In the genomic region with DNA sequence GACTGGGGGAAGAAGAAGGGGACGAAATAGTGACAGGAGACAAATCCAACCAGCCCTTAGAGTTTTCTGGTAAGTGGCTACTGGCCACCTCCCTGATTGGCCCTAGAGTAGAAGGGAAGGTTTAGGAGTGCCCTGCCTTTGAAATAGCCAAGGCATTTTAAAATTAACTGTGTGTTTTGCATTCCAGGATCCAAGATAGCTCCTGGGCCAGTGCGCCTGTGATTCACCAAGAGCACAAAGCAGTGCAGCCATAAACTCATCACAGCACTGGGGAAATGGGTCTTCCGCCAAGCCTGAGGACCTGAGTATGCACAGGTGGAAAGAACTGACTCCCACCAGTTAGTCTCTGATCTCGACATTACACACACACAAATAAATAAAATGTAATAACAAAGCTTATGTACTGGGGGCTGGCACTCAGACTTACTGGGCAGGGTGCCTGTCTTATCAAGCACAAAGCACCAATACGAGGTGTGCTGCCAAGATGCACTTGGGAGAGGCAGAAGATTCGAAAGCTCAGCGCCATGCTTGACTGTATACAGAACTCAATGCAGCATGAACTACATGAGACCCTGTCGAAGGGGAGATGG, we compare ENCODE assay signal across 26 mouse cellular contexts. TPM values are rescaled to one million over a fixed set of nuclear protein-coding genes. Genes with fewer than 3 reads are reported as not detected.
DNase-seq lines count a peak whose midpoint lies in the region; ATAC-seq and TF ChIP-seq lines count a peak whose summit lies in the region.
"Had no signal": no experiment of that assay in that cellular context is flagged by ENCODE, and none has a peak within 500 bp of the region (broad histone marks: within the 10 kb centered on the region; RNA-seq: fewer than 3 reads in every experiment).

No protein-coding gene starts in this region.

- ATAC-seq in midbrain, embryonic 11.5 days (ENCODE audit: low FRiP score) = no peak
- no peak for ATAC-seq in midbrain, embryonic 16.5 days
- ATAC-seq in inflammation-experienced regulatory T-cells, adult 6 months = no peak
- ATAC-seq: CD4-positive, CD25-positive, alpha-beta regulatory T cell, adult 4 months; forebrain, postnatal 0 days; liver, postnatal 0 days had no signal

- no peak for TF ChIP-seq CTCF in cerebellum, adult 2 months (IDR thresholded peaks at IDR 0.05; ENCODE audit: borderline replicate concordance, insufficient read depth, low read depth, low read length)

- intact Hi-C loops in heart, postnatal 25 days (cut with DNase I) = no loop called here

- DNase-seq in cerebellum, postnatal 25 days = peak; percentile 11 to 12
- DNase-seq in cerebellum, adult 2 months = no peak
- peak; percentile 56 for DNase-seq in midbrain, embryonic 11.5 days (ENCODE audit: low spot score, missing footprints)
- peak; percentile 57 for DNase-seq in heart, adult 8-10 months (ENCODE audit: low spot score)
- DNase-seq in heart, postnatal 25 days (ENCODE audit: low spot score) = peak; percentile 5
- no peak for DNase-seq in gastrocnemius, adult 18-20 months (ENCODE audit: low spot score)
- DNase-seq: cerebellum, adult 11 months; forebrain, postnatal 0 days; gastrocnemius, adult 2 months; kidney, adult 11 months; kidney, postnatal 25 days; layer of hippocampus, adult 9-11 months; liver; liver, postnatal 0 days; lung, postnatal 14 days; retina, postnatal 1 day; thymus, postnatal 36 days had no signal

- no peaks in the 10 kb centered on the region for H3K4me1 ChIP-seq in cerebellum, adult 2 months (ENCODE audit: control insufficient read depth, insufficient read depth, low read length)
- no peaks in the 10 kb centered on the region for H3K4me1 ChIP-seq in midbrain, embryonic 11.5 days (ENCODE audit: control insufficient read depth, insufficient read depth, low read length)
- no peaks in the 10 kb centered on the region for H3K4me1 ChIP-seq in midbrain, embryonic 16.5 days (ENCODE audit: control insufficient read depth, insufficient read depth, low read length)
- H3K4me1 ChIP-seq: embryonic facial prominence, embryonic 12.5 days; hindbrain, embryonic 15.5 days; neural tube, embryonic 13.5 days had no signal

- WGBS in cerebellum, adult 2 months = 45% methylated on average over 8 of the region's 8 CpGs
- WGBS in midbrain, embryonic 11.5 days = 92% methylated on average over 8 of the region's 8 CpGs
- 94% methylated on average over 8 of the region's 8 CpGs for WGBS in midbrain, embryonic 16.5 days

- H3K4me3 ChIP-seq in cerebellum, adult 2 months (replicated peaks; ENCODE audit: insufficient read depth, low read depth, low read length) = no peak overlapping the region
- H3K4me3 ChIP-seq in midbrain, embryonic 11.5 days (ENCODE audit: low read depth, low read length) = no peak overlapping the region
- no peak overlapping the region for H3K4me3 ChIP-seq in midbrain, embryonic 16.5 days (ENCODE audit: low read depth, low read length)
- H3K4me3 ChIP-seq: embryonic facial prominence, embryonic 12.5 days; gastrocnemius, adult 2 months; hindbrain, embryonic 15.5 days; neural tube, embryonic 13.5 days had no signal

- no peak overlapping the region for H3K4me2 ChIP-seq in midbrain, embryonic 11.5 days
- H3K4me2 ChIP-seq in midbrain, embryonic 16.5 days (ENCODE audit: low read length) = no peak overlapping the region
- H3K4me2 ChIP-seq: embryonic facial prominence, embryonic 12.5 days; hindbrain, embryonic 15.5 days; neural tube, embryonic 13.5 days had no signal

- no peaks in the 10 kb centered on the region for H3K9me3 ChIP-seq in midbrain, embryonic 11.5 days (ENCODE audit: control insufficient read depth, low read length)
- no peaks in the 10 kb centered on the region for H3K9me3 ChIP-seq in midbrain, embryonic 16.5 days (replicated peaks; ENCODE audit: control insufficient read depth, low read length, poor library complexity, severe bottlenecking)
- H3K9me3 ChIP-seq: embryonic facial prominence, embryonic 12.5 days; G1E; hindbrain, embryonic 15.5 days; neural tube, embryonic 13.5 days had no signal

- H3K27ac ChIP-seq in cerebellum, adult 2 months (ENCODE audit: insufficient read depth, low read length) = no peak overlapping the region
- H3K27ac ChIP-seq in midbrain, embryonic 11.5 days (ENCODE audit: low read depth, low read length) = no peak overlapping the region
- H3K27ac ChIP-seq in midbrain, embryonic 16.5 days (ENCODE audit: low read length) = no peak overlapping the region
- H3K27ac ChIP-seq: embryonic facial prominence, embryonic 12.5 days; gastrocnemius, adult 2 months; hindbrain, embryonic 15.5 days; neural tube, embryonic 13.5 days had no signal

- no peak for TF ChIP-seq POLR2A in cerebellum, adult 2 months (IDR thresholded peaks at IDR 0.05; ENCODE audit: borderline replicate concordance, insufficient read depth, low read length)

- H3K27me3 ChIP-seq in cerebellum, adult 2 months (ENCODE audit: control insufficient read depth, insufficient read depth, low read length) = no peaks in the 10 kb centered on the region
- no peaks in the 10 kb centered on the region for H3K27me3 ChIP-seq in midbrain, embryonic 11.5 days (ENCODE audit: control insufficient read depth, insufficient read depth, low read length)
- no peaks in the 10 kb centered on the region for H3K27me3 ChIP-seq in midbrain, embryonic 16.5 days (ENCODE audit: control insufficient read depth, insufficient read depth, low read depth, low read length)
- H3K27me3 ChIP-seq: embryonic facial prominence, embryonic 12.5 days; hindbrain, embryonic 15.5 days; neural tube, embryonic 13.5 days had no signal

- peaks cover 3% of the 10 kb centered on the region; the same call in 1 of the 2 replicates for H3K36me3 ChIP-seq in midbrain, embryonic 11.5 days (ENCODE audit: control insufficient read depth, insufficient read depth, low read length)
- H3K36me3 ChIP-seq in midbrain, embryonic 16.5 days (ENCODE audit: control insufficient read depth, insufficient read depth, low read length) = peaks cover 12% of the 10 kb centered on the region; the same call in 1 of the 2 replicates

- no peak overlapping the region for H3K9ac ChIP-seq in midbrain, embryonic 11.5 days (ENCODE audit: low read length)
- no peak overlapping the region for H3K9ac ChIP-seq in midbrain, embryonic 16.5 days (ENCODE audit: low read depth, low read length)
- H3K9ac ChIP-seq: embryonic facial prominence, embryonic 12.5 days; forebrain, postnatal 0 days; hindbrain, embryonic 15.5 days; liver, postnatal 0 days; neural tube, embryonic 13.5 days had no signal

RNA-seq across cellular contexts. Expression of a gene that starts 15.9 kb away (rescaled TPM):
- 46.7 and 51.6 TPM in 2 replicates for polyA plus RNA-seq in cerebellum, adult 2 months (2012; rRNA removed)
- 204 TPM in 2 replicates for polyA plus RNA-seq in midbrain, embryonic 11.5 days (2014; fragmentation: Nextera tagmentation; extraction: Ambion mirVana)
- 156 and 157 TPM in 2 replicates for polyA plus RNA-seq in midbrain, embryonic 16.5 days (2015; fragmentation: Nextera tagmentation; extraction: Ambion mirVana)
- total RNA-seq in heart, adult 8-10 months (2022) = 10 to 100 TPM; 35.3 to 41.0 (median 39.2) TPM
- 10 to 100 TPM; 47.8 to 59.0 TPM for total RNA-seq in heart, postnatal 25 days (2021)
- 100 to 1,000 TPM; 248 to 321 (median 312) TPM for polyA plus RNA-seq in inflammation-experienced regulatory T-cells, adult 6 months (2017; shearing (Covaris generic))
- total RNA-seq in gastrocnemius, adult 18-20 months (2021) = 10 to 100 TPM; 25.1 to 29.4 TPM

RNA-seq across cellular contexts. Expression of a gene that starts 26.8 kb away (rescaled TPM):
- 9.8 and 10.9 TPM in 2 replicates for polyA plus RNA-seq in cerebellum, adult 2 months (2012; rRNA removed)
- 6.9 and 7.9 TPM in 2 replicates for polyA plus RNA-seq in midbrain, embryonic 11.5 days (2014; fragmentation: Nextera tagmentation; extraction: Ambion mirVana)
- 4.6 and 5.9 TPM in 2 replicates for polyA plus RNA-seq in midbrain, embryonic 16.5 days (2015; fragmentation: Nextera tagmentation; extraction: Ambion mirVana)
- 10 to 100 TPM in 1 of 4 experiments, 1 to 10 TPM in 3; 5.1 to 11.7 (median 7.9) TPM for total RNA-seq in heart, adult 8-10 months (2022)
- 1 to 10 TPM; 5.8 to 7.7 TPM for total RNA-seq in heart, postnatal 25 days (2021)
- 10 to 100 TPM; 70.6 to 79.3 (median 79.1) TPM for polyA plus RNA-seq in inflammation-experienced regulatory T-cells, adult 6 months (2017; shearing (Covaris generic))
- 10 to 100 TPM in 1 of 2 experiments, 1 to 10 TPM in 1; 3.8 to 10.7 TPM for total RNA-seq in gastrocnemius, adult 18-20 months (2021)
- total RNA-seq: common myeloid progenitor, adult 5-6 weeks; granulocyte monocyte progenitor cell, adult 5-6 weeks had no signal

RNA-seq across cellular contexts. Expression of a gene that starts 30.6 kb away (rescaled TPM):
- 22.2 and 22.8 TPM in 2 replicates for polyA plus RNA-seq in cerebellum, adult 2 months (2012; rRNA removed)
- polyA plus RNA-seq in midbrain, embryonic 11.5 days (2014; fragmentation: Nextera tagmentation; extraction: Ambion mirVana) = 36.1 and 41.2 TPM in 2 replicates
- polyA plus RNA-seq in midbrain, embryonic 16.5 days (2015; fragmentation: Nextera tagmentation; extraction: Ambion mirVana) = 35.1 and 36.3 TPM in 2 replicates
- total RNA-seq in heart, adult 8-10 months (2022) = 1 to 10 TPM; 4.6 to 7.6 (median 6.3) TPM
- total RNA-seq in heart, postnatal 25 days (2021) = 1 to 10 TPM; 5.7 to 6.0 TPM
- 10 to 100 TPM; 18.5 to 29.9 (median 29.1) TPM for polyA plus RNA-seq in inflammation-experienced regulatory T-cells, adult 6 months (2017; shearing (Covaris generic))
- total RNA-seq in gastrocnemius, adult 18-20 months (2021) = 1 to 10 TPM; 3.1 to 3.3 TPM

Comparison
In these comparisons a context has a peak if more than half of its experiments do, and no peak if none do; other contexts are left out.
1. DNase-seq: peak in cerebellum, postnatal 25 days (2 of 2), midbrain, embryonic 11.5 days (single experiment), heart, adult 8-10 months (single experiment) and heart, postnatal 25 days (single experiment); none in cerebellum, adult 2 months (0 of 2) and gastrocnemius, adult 18-20 months (single experiment).